Mouse (Mus musculus) limb, embryonic 13.5 days (tissue): Measurements from ENCODE around the gene Sez6l2. TPM values are rescaled to one million over a fixed set of nuclear protein-coding genes. Genes with fewer than 3 reads are reported as not detected.
A peak's percentile ranks its signal among the peaks of the same experiment; 100 is the strongest.

Experiments used
- ATAC-seq: fragments of 200-750 bp; cut with Nextera tagmentation; 2 replicates; pipeline ENCODE4 v1.8.0; 2017; ENCODE audit warnings: low read depth, moderate number of reproducible peaks, moderate TSS enrichment; ENCODE audit not compliant: low FRiP score
- H3K27ac ChIP-seq: fragments of 300-500 bp; sonication (generic); 2 replicates; pipeline ENCODE4 v1.5.1; 2015; ENCODE audit warnings: inconsistent platforms, mild to moderate bottlenecking, moderate library complexity
- H3K27me3 ChIP-seq: fragments of 300-500 bp; sonication (generic); 2 replicates; pipeline ENCODE4 v1.6.1; 2015; ENCODE audit warnings: mild to moderate bottlenecking, inconsistent platforms
- H3K36me3 ChIP-seq: fragments of 300-500 bp; sonication (generic); 2 replicates; pipeline ENCODE4 v1.6.1; 2015; ENCODE audit warnings: inconsistent platforms, mild to moderate bottlenecking, moderate library complexity
- H3K4me1 ChIP-seq: fragments of 300-500 bp; sonication (generic); 2 replicates; pipeline ENCODE4 v1.6.1; 2015; ENCODE audit warnings: inconsistent platforms
- H3K4me2 ChIP-seq: fragments of 300-500 bp; sonication (generic); replicated peaks from 2 replicates; pipeline ENCODE4 v1.6.1; 2015; ENCODE audit warnings: inconsistent platforms, mild to moderate bottlenecking, moderate library complexity
- H3K4me3 ChIP-seq: fragments of 300-500 bp; sonication (generic); 2 replicates; pipeline ENCODE4 v1.5.1; 2015; ENCODE audit warnings: moderate library complexity, mild to moderate bottlenecking, inconsistent platforms
- H3K9ac ChIP-seq: fragments of 300-500 bp; sonication (generic); 2 replicates; pipeline ENCODE4 v1.6.1; 2015; ENCODE audit warnings: mild to moderate bottlenecking, inconsistent platforms
- H3K9me3 ChIP-seq: fragments of 300-500 bp; sonication (generic); 2 replicates; pipeline ENCODE4 v1.6.1; 2016; ENCODE audit warnings: inconsistent platforms
- WGBS: fragments of 180-500 bp; shearing (Covaris S2); methylation state at CpG from one replicate; pipeline ENCODE4 v1.1.7; 2015; 5-methylcytosine and 5-hydroxymethylcytosine counted together
- polyA plus RNA-seq: library from polyadenylated mRNA; unstranded; fragments of >200 nt; fragmentation: Nextera tagmentation; extraction: Ambion mirVana; gene quantifications from 2 replicates; pipeline ENCODE4 v1.2.1, GENCODE M21; 2015

The Sez6l2 gene
- polyA plus RNA-seq, 1 experiment from 2014 or later = 0.33 TPM

DNA sequence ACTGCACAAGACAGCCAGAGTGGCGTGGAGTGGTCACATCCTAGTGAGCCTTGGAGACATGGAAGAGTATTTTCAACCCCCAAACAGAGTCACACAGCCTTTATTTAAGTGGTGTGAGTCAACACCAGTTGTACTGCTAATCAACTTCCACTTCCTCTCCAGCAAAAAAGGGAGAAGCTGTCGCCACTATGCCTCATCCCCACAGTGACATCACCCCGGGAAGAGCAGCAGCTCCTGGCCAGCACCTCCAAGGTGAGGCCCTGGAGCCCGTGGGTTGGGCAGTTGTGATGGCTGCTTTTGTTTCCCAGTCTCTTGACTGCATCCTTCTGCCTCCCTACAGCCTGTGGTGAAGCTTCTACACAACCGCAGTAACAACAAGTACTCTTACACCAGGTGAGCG is 9.2 kb upstream of the Sez6l2 start:
- 46% methylated on average over 6 of the region's 6 CpGs for WGBS
- no peak overlapping the region; the same call in 1 of the 2 replicates for H3K9ac ChIP-seq
- ATAC-seq = no peak
- H3K9me3 ChIP-seq = no peaks in the 10 kb centered on the region
- H3K27me3 ChIP-seq = no peaks in the 10 kb centered on the region
- H3K4me2 ChIP-seq = no peak overlapping the region
- H3K4me3 ChIP-seq = no peak overlapping the region
- H3K36me3 ChIP-seq = peaks cover 45% of the 10 kb centered on the region
- H3K27ac ChIP-seq = no peak overlapping the region
- H3K4me1 ChIP-seq = no peaks in the 10 kb centered on the region

DNA sequence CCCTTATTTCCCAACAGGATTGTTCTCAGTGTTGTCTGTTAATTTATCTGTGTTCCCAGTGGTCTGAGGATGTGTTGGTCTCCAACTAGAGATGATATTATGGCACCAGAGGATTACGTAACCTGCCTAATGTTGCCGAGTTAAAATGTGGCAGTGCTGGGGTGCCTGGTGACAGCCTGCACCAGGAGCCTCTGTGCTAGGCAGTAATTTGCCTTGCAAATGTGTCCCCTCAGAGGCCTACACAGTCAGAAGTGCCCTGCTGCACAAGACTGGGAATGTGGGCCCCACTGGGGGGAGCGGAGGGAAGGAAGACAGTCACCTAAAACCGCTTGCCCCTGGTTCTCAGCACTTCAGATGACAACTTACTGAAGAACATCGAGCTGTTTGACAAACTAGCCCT is 8.6 kb upstream of the Sez6l2 start:
- Histone ChIP-seq H3K27me3 (no peaks in the 10 kb centered on the region), H3K4me1 (no peaks in the 10 kb centered on the region), H3K9ac (no peak overlapping the region), H3K27ac (no peak overlapping the region), H3K9me3 (no peaks in the 10 kb centered on the region), H3K36me3 (peaks cover 38% of the 10 kb centered on the region), H3K4me3 (no peak overlapping the region), H3K4me2 (no peak overlapping the region)
- WGBS = 81% methylated on average over 5 of the region's 5 CpGs
- ATAC-seq = no peak

DNA sequence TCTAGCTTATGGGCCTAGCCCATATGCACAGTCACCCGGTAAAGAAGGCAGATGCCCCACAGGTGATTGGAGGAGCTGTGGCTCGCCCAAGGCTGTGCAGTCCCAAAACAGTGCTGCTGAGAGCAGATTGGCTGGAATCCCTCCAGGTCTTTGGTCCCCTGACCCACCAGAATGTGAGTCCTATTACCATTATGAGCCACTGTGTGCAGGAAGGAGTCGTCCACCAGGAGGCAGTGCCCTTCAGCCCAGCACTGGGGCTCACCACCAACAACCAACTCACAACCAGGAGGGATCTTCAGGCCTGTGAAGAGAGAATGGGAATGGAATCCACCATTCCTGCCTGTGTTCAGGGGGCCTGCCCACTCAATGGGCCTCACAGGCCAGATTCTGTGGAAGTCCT is 3.8 kb upstream of the Sez6l2 start:
- Histone ChIP-seq H3K4me1 (peaks cover 15% of the 10 kb centered on the region), H3K27me3 (peaks cover 24% of the 10 kb centered on the region), H3K9me3 (no peaks in the 10 kb centered on the region), H3K27ac (no peak overlapping the region), H3K4me2 (no peak overlapping the region), H3K4me3 (no peak overlapping the region), H3K9ac (no peak overlapping the region), H3K36me3 (peaks cover 23% of the 10 kb centered on the region)
- ATAC-seq = no peak
- 46% methylated on average over 3 of the region's 3 CpGs for WGBS

DNA sequence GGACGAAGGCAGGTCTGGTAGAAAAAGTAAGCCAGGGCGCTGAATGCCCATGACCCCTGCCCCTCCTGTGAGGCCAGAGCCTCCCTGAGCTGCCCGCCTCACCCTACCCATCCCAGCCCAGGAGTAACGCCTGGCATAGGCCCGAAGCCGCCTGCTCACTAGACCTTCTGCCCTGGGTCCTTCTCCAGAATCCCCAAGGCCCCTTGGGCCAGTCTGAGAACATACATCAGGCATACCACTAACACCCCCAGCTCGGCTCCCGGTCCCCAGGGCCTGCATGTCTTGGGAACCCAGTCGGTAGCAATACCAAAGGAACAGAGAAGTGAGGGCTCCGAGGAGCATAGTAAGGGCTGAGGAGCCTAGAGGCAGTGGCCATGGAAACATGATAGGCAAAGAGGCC is 1.7 kb upstream of the Sez6l2 start:
- Histone ChIP-seq H3K27ac (no peak overlapping the region), H3K36me3 (peaks cover 13% of the 10 kb centered on the region), H3K9me3 (no peaks in the 10 kb centered on the region), H3K4me2 (peak overlapping the region; percentile 100; the same call in 1 of the 2 replicates), H3K27me3 (peaks cover 44% of the 10 kb centered on the region), H3K4me1 (peaks cover 26% of the 10 kb centered on the region), H3K4me3 (no peak overlapping the region), H3K9ac (no peak overlapping the region)
- ATAC-seq = no peak
- 76% methylated on average over 10 of the region's 10 CpGs for WGBS

DNA sequence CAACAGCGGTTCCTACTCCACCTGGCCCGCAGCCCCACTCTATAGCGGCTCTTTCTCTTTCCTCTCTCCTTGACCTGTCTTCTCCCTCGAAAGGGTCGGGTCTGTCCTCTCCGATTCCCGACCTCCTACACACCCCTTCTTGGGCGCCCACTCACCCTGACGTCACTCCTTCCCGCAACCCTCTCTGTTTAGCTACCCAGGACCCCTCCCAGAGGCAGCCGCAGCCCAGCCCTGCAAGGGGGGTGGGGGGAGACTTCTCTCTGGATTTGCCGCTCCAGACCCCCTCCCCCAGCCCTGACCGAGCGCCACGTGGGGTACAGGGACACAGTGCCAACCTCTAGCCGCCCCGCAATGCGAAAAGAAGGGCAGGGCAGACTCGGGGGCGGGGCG is 965 bp upstream of the Sez6l2 start, which contains the start of gene Asphd1:
TSS of gene Asphd1 (minus strand) at position 180 of the 390 bp plus-strand sequence.
- Histone ChIP-seq H3K4me2 (peak within 1 kb of the TSS; percentile 100), H3K27ac (no peak within 1 kb of the TSS), H3K36me3 (peaks cover 9% of the 10 kb centered on the region), H3K27me3 (peaks cover 47% of the 10 kb centered on the region), H3K9me3 (no peaks in the 10 kb centered on the region), H3K4me3 (peak within 1 kb of the TSS; percentile 51), H3K4me1 (peaks cover 26% of the 10 kb centered on the region), H3K9ac (peak within 1 kb of the TSS; percentile 26)
- under 1% methylated on average over 21 of the region's 21 CpGs for WGBS
- ATAC-seq = peak; percentile 59

DNA sequence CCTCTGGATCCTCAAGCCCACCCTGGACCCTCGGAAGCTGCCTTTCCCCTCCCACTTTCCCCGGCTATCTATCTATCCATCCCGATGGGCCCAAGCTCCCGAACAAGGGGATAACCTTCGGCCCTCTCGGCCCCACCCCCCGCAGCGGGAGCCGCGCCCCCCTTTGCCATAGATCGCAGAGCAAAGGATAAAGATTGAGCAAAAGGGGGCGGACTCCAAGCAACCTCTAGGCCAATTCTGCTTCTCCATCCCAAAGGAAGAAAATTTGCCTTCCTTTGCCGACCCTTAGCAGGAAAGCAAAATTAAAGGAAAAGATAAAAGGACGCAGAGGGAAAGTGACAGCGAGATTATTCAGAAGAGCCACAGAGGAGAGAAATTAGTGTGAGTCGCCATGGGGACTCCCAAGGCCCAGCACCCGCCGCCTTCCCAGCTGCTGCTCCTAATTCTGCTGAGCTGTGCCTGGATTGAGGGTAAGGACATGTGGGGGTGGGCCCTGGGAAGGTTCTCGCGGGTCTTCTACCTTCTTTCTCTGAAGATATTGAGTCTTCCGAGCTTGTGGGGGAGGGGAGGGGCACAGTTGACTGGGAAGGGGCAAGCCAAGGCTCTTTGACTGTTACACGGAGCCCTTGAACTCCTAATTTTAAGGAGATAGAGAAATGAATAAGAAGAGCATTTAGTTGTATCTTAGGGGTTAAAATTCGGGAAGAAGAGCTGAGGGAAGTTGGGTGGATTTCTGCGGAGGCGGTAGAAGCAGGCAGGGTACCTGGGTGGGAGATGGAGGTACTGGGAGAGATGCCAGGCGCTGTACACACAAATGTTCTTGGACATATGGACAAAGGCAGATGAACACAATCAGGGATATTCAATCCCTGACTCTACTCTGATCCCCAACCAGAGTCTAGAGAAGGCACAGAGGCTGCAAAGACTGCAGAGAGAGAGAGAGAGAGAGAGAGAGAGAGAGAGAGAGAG is 568 bp downstream of the Sez6l2 start:
- no peak for ATAC-seq
- peak overlapping the region; percentile 100 for H3K4me2 ChIP-seq
- no peaks in the 10 kb centered on the region for H3K36me3 ChIP-seq
- no peak overlapping the region for H3K9ac ChIP-seq
- no peaks in the 10 kb centered on the region for H3K9me3 ChIP-seq
- H3K27ac ChIP-seq = no peak overlapping the region
- H3K4me1 ChIP-seq = peaks cover 26% of the 10 kb centered on the region
- H3K4me3 ChIP-seq = no peak overlapping the region
- WGBS = 4% methylated on average over 26 of the region's 26 CpGs
- peaks cover 47% of the 10 kb centered on the region for H3K27me3 ChIP-seq

DNA sequence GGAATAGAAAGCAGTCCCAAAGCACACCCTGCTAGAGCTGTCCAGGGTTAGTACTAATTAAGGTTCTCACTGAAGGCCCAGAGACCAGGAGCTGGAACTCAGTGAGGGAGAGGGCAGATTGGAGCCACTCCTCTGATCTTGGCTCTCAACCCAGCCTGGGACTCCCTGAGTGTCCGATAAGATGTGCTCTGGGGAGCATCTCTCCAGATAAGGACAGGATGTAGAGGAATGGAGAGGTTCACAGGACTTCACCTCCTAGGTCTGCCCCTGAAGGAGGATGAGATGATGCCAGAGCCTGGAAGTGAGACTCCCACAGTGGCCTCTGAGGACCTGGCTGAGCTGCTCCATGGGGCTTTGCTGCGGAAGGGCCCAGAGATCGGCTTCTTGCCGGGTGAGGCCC is 1.4 kb downstream of the Sez6l2 start:
- Histone ChIP-seq H3K9ac (no peak overlapping the region), H3K27ac (no peak overlapping the region), H3K27me3 (peaks cover 47% of the 10 kb centered on the region), H3K9me3 (no peaks in the 10 kb centered on the region), H3K4me2 (no peak overlapping the region), H3K4me1 (peaks cover 26% of the 10 kb centered on the region), H3K4me3 (no peak overlapping the region), H3K36me3 (no peaks in the 10 kb centered on the region)
- no peak for ATAC-seq
- 25% methylated on average over 4 of the region's 4 CpGs for WGBS

DNA sequence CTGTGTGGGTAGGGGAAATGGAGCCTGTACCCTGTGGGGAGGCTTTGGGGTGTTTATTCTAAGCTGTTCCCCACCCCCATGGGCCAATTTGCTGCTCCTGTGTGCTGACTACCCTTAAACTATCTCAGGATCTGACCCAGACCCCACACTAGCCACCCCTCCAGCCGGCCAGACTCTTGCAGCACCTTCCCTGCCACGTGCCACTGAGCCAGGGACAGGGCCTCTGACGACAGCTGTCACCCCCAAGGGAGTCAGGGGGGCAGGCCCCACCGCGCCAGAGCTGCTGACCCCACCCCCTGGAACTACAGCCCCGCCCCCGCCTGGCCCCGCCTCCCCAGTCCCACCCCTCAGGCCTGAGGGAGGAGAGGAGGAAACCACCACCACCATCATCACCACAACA is 2.3 kb downstream of the Sez6l2 start:
- no peaks in the 10 kb centered on the region for H3K9me3 ChIP-seq
- peak; percentile 2; the same call in 1 of the 2 replicates for ATAC-seq
- 4% methylated on average over 8 of the region's 8 CpGs for WGBS
- peaks cover 47% of the 10 kb centered on the region for H3K27me3 ChIP-seq
- H3K4me2 ChIP-seq = peak overlapping the region; percentile 16
- no peak overlapping the region for H3K27ac ChIP-seq
- no peaks in the 10 kb centered on the region for H3K36me3 ChIP-seq
- no peak overlapping the region for H3K9ac ChIP-seq
- H3K4me3 ChIP-seq = no peak overlapping the region
- H3K4me1 ChIP-seq = peaks cover 26% of the 10 kb centered on the region

DNA sequence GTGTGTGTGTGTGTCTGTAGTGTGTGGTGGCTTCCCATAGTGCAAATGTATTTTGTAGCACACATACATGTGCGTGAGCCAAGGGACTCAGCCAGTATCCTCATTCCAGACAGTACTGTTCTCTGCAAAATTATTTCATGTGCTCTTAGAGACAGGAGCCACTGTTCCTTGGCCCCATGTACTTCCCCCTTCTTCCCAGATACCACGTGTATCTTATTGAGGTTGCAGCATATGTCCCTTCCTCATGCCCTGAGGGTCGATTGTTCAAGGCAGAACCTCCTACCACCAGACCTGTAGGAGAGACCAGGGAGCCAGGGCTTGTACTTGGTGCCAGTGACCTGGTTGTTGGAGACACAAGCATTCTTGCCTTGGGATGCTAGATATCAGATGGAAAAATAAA is 4.8 kb downstream of the Sez6l2 start:
- Histone ChIP-seq H3K4me3 (no peak overlapping the region), H3K4me2 (no peak overlapping the region), H3K27me3 (peaks cover 37% of the 10 kb centered on the region), H3K9me3 (no peaks in the 10 kb centered on the region), H3K27ac (no peak overlapping the region), H3K9ac (no peak overlapping the region), H3K4me1 (peaks cover 17% of the 10 kb centered on the region), H3K36me3 (no peaks in the 10 kb centered on the region)
- 63% methylated on average over 3 of the region's 3 CpGs for WGBS
- ATAC-seq = no peak

DNA sequence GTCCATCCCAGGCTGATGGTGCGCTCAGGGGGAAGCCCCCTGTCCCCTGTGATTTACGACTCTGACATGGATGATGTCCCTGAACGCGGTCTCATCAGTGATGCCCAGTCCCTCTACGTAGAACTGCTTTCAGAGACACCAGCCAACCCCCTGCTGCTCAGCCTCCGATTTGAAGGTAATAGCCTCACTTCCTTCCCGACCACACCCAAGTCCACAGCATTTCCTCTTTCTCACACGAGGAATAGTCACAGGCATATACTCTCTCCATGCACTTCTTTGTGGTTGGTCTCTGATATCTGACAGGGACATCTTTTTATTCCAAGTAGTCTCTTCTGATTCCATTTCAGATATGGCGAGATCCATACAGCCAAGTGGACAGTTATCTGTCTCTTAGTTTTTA is 9.4 kb downstream of the Sez6l2 start:
- no peak overlapping the region for H3K4me3 ChIP-seq
- ATAC-seq = no peak

DNA sequence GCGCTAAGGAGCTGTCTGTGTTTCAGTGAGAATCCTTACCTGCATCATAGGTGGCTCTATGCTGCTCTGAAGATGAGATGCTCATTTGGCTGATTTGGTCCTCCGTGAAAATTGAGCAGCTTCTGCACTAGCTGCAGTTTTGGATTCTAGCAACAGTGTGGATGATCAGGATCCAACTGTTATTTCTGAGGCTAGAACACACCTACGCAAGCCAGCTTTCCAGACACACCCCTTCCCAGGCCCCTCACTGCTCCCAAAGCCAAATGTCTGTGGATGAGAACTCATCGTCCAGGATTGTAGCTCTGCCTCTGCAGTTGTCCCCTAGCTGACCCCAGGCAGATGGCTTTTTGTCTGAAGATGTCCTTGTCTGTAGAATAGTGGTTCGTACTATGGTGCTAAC is 10.7 kb downstream of the Sez6l2 start:
- no peak for ATAC-seq
- peaks cover 7% of the 10 kb centered on the region; the same call in 1 of the 2 replicates for H3K4me1 ChIP-seq
- H3K4me3 ChIP-seq = no peak overlapping the region
- H3K9me3 ChIP-seq = no peaks in the 10 kb centered on the region
- no peak overlapping the region for H3K9ac ChIP-seq
- no peak overlapping the region for H3K4me2 ChIP-seq
- WGBS = 85% methylated on average over 5 of the region's 5 CpGs
- H3K36me3 ChIP-seq = no peaks in the 10 kb centered on the region
- H3K27me3 ChIP-seq = peaks cover 32% of the 10 kb centered on the region
- H3K27ac ChIP-seq = no peak overlapping the region

More for the DNA sequence above, 9.4 kb downstream of the Sez6l2 start:
- no peak overlapping the region for H3K9ac ChIP-seq
- peaks cover 32% of the 10 kb centered on the region for H3K27me3 ChIP-seq
- no peaks in the 10 kb centered on the region for H3K9me3 ChIP-seq
- WGBS = 70% methylated on average over 9 of the region's 9 CpGs
- no peak overlapping the region for H3K27ac ChIP-seq
- no peaks in the 10 kb centered on the region for H3K36me3 ChIP-seq
- peaks cover 7% of the 10 kb centered on the region; the same call in 1 of the 2 replicates for H3K4me1 ChIP-seq
- H3K4me2 ChIP-seq = no peak overlapping the region

DNA sequence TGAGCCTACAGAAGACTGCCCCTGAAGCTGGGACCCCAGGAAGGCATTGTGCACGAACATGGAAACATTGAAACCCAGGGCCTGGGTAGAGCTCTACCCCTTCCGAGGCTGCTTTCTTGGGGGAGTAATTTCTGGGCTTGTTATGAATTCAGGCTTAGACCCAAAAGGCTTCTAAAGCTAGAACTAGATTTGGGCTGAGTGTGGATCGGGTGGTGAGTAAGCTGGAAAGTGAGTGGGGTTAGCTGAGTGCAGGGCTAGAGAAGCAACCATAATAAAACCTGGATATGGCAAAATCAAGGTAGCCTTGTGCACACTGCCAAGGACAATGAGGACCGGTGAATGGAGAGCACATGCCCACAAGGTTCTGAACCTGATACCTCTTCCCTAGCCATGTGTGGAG is 11.6 kb downstream of the Sez6l2 start:
- Histone ChIP-seq H3K27ac (no peak overlapping the region), H3K4me2 (no peak overlapping the region), H3K4me1 (peaks cover 7% of the 10 kb centered on the region; the same call in 1 of the 2 replicates), H3K27me3 (peaks cover 32% of the 10 kb centered on the region), H3K4me3 (no peak overlapping the region), H3K36me3 (no peaks in the 10 kb centered on the region), H3K9ac (no peak overlapping the region), H3K9me3 (no peaks in the 10 kb centered on the region)
- 88% methylated on average over 4 of the region's 4 CpGs for WGBS
- no peak for ATAC-seq
